Mouse (Mus musculus): ENCODE measurements around the gene Sbf1. TPM values are rescaled to one million over a fixed set of nuclear protein-coding genes. Genes with fewer than 3 reads are reported as not detected.

The Sbf1 gene
- total RNA-seq (2023) = 100 to 1,000 TPM; 240 to 267 TPM

GRCm38 (mm10) chr15:89315190-89315731 is at the start of gene Sbf1:
TSS of gene Sbf1 (minus strand) at chr15:89315311.

GRCm38 (mm10) chr15:89355241-89356187 is 40.4 kb upstream of the Sbf1 start, which contains the start of the genes Lmf2 and Ncaph2:
TSS of gene Lmf2 (minus strand) at chr15:89355659.
TSS of gene Ncaph2 (plus strand) at chr15:89355719.

DNA sequence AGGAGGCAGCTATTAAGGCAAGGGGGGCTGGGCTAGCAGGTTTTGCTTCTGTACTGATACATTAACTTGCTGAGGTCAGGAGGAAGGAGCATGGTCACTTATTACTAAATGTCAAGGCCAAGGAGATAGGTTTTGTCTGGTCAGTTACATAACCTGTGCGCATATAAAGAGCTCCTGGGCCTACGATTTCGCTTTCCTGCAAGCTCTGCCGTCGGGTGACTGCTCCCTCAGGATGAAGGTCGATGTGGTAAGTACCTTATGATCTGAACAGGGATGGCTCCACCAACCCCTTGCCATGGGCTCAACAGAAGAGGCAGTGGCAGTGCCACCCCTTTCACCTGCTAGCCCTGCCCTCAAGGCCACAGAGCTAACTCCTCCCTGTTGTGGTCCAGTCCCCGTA is 19.2 kb upstream of the Sbf1 start, which contains the start of gene Miox:
Miox (plus strand) TSS at position 128 of the 400 bp plus-strand sequence.

GRCm38 (mm10) chr15:89322670-89323522 is 7.8 kb upstream of the Sbf1 start, which contains the start of gene Adm2:
TSS of gene Adm2 (plus strand) at chr15:89322720.

Other genes starting within 250 kb of the Sbf1 start
- gene Trabd, start 240.2 kb downstream of the Sbf1 start, total RNA-seq (2023) = 10 to 100 TPM; 57.3 to 67.8 TPM
- gene Selenoo, start 226.2 kb downstream of the Sbf1 start, total RNA-seq (2023) = 10 to 100 TPM; 30.7 to 31.6 TPM
- gene Tubgcp6, start 192.2 kb downstream of the Sbf1 start, total RNA-seq (2023) = 10 to 100 TPM; 56.5 to 64.7 TPM
- gene Hdac10, start 186.6 kb downstream of the Sbf1 start, total RNA-seq (2023) = 100 to 1,000 TPM in 1 of 2 experiments, 10 to 100 TPM in 1; 99.3 to 101 TPM
- 10 to 100 TPM; 17.9 to 21.0 TPM for gene Mapk12, start 174.6 kb downstream of the Sbf1 start, total RNA-seq (2023)
- gene Mapk11, start 165.7 kb downstream of the Sbf1 start, total RNA-seq (2023) = 10 to 100 TPM; 87.0 to 90.1 TPM
- 10 to 100 TPM in 1 of 2 experiments, 1 to 10 TPM in 1; 9.8 to 12.8 TPM for gene Plxnb2, start 134.5 kb downstream of the Sbf1 start, total RNA-seq (2023)
- gene Dennd6b, start 118.8 kb downstream of the Sbf1 start, total RNA-seq (2023) = 10 to 100 TPM; 34.3 to 37.2 TPM
- 10 to 100 TPM; 59.2 to 68.8 TPM for gene Ppp6r2, start 103.8 kb downstream of the Sbf1 start, total RNA-seq (2023)
- gene Adm2, start 7.4 kb upstream of the Sbf1 start, total RNA-seq (2023) = not detected
- gene Miox, start 19.1 kb upstream of the Sbf1 start, total RNA-seq (2023) = not detected
- 10 to 100 TPM; 50.3 to 51.8 TPM for gene Lmf2, start 40.3 kb upstream of the Sbf1 start, total RNA-seq (2023)
- 100 to 1,000 TPM; 130 to 147 TPM for gene Ncaph2, start 40.4 kb upstream of the Sbf1 start, total RNA-seq (2023)
- 10 to 100 TPM; 17.2 to 20.1 TPM for gene Sco2, start 58.5 kb upstream of the Sbf1 start, total RNA-seq (2023)
- 1 to 10 TPM in 1 of 2 experiments, under 1 TPM in 1; 0.59 to 1.4 TPM for gene Tymp, start 61.7 kb upstream of the Sbf1 start, total RNA-seq (2023)
- gene Odf3b, start 64.0 kb upstream of the Sbf1 start, total RNA-seq (2023) = not detected
- not detected for gene Klhdc7b, start 69.6 kb upstream of the Sbf1 start, total RNA-seq (2023)
- not detected for gene Syce3, start 95.2 kb upstream of the Sbf1 start, total RNA-seq (2023)
- gene Cpt1b, start 110.6 kb upstream of the Sbf1 start, total RNA-seq (2023) = 1 to 10 TPM; 6.8 to 9.8 TPM
- 10 to 100 TPM; 12.2 to 15.8 TPM for gene C730034F03Rik, start 114.3 kb upstream of the Sbf1 start, total RNA-seq (2023)
- gene Gm44502, start 114.4 kb upstream of the Sbf1 start, total RNA-seq (2023) = not detected
- gene Chkb, start 114.6 kb upstream of the Sbf1 start, total RNA-seq (2023) = 100 to 1,000 TPM; 245 to 328 TPM
- gene Mapk8ip2, start 138.6 kb upstream of the Sbf1 start, total RNA-seq (2023) = not detected
- 10 to 100 TPM; 15.8 to 18.1 TPM for gene Arsa, start 162.1 kb upstream of the Sbf1 start, total RNA-seq (2023)
- gene Shank3, start 184.3 kb upstream of the Sbf1 start, total RNA-seq (2023) = not detected